Mouse (Mus musculus) liver, adult 2 months (tissue): ENCODE measurements around the gene Pax5.

Experiments
- CTCF ChIP-seq: fragments of 200-500 bp; IDR thresholded peaks from 2 replicates; pipeline ENCODE4 v1.5.1; 2011; ENCODE audit warnings: low read depth, low read length, control low read depth
- POLR2A ChIP-seq: fragments of 200-500 bp; IDR thresholded peaks from 2 replicates; pipeline ENCODE4 v1.6.1; 2011; ENCODE audit warnings: low read length, control low read depth; ENCODE audit not compliant: insufficient read depth; ENCODE audit errors: extremely low read depth

DNA sequence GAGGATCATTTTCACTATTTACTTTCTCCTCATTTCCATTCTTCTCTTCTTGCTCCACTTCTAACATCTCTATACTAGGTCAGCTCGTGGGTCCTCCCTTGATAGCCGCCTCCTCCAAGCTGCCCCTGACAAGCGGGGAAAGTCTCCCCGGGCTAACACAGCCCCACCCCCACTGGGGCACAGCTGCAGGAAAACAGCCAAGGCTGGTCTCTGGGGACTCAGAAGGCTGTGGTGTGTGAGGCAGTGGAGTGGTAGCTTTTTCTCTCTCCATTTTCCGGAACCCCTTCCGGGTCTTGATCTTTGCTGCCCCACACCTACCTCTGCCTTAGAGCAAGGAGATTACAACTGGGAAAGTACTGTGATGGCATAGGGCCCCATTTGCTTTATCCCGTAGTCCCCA lies 4.3 kb downstream of the Pax5 start:
- TF ChIP-seq CTCF (no peak), POLR2A (no peak)
